Mouse (Mus musculus): ENCODE measurements at regions not wholly inside any gene's neighbourhood (a gene's known extent, or its start where the extent isn't known, plus 50 kb on each side); places are given as distances from the start of the nearest gene placed in this dataset.

DNA sequence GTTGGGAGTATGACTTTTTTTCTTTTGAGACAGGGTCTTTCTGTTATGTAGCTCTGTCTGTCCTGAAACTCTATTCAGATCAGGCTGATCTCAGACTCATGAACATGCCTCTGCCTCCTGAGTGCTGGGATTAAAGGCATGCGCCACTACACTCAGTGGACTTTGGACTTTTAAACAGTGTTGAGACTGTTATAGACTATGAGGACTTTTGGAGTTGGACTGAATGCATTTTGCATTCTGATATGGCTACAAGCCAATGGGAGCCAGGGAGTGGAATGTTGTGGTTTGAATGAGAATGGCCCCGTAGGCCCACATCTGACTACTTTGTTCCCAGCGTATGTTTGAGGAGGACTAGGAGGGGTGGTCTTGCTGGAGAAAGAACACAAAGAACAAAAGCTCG lies 165.4 kb downstream of the Sec23ip start:
- Histone ChIP-seq H3K27ac (no peak overlapping the region), H3K4me3 (no peak overlapping the region)
- no peak for DNase-seq (ENCODE audit: extremely low spot score in 1 of 2, low spot score in 2 of 2)
- intact Hi-C loops (cut with DNase I) = no loop called here
- TF ChIP-seq CTCF (IDR thresholded peaks at IDR 0.05) = no peak

DNA sequence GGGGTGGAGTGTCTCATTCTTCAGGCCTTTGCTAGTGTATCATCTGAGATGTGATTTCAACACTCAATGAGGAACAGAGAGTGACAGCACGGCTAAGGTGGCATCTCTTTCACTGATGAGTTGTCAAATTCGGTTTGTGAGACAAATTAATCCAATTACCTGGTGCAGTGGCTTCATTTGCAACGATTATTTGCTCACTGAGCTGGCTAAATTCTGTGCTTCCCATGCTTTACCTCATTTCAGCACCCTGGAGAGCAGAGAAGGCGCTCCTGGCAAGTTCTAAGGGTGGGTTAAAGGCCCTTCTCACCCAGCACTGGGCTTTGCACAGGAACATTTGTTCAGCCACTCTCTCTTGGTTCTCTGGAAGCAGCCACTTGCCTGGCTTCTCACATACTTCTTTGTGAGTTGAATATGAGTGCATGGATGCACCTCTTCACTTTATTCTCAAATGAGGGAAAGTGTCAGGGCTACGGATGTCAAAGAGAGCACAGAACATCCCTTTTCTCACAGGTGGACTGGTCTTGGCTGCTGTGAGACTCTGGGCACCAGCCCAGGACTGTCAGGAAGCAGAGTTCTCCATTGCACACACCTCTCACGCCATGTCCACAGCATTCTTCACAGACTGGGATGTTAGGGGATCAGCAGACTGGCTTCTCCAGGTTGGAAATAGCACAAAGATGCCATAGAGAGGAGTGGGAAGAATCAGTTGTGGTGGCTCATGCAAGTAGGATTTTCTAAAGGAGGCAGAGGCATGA lies 193.4 kb downstream of the Sec23ip start:
- DNase-seq (ENCODE audit: extremely low spot score in 1 of 2, low spot score in 2 of 2) = no peak
- intact Hi-C loops (cut with DNase I) = no loop called here
- no peak for TF ChIP-seq CTCF (IDR thresholded peaks at IDR 0.05)
- Histone ChIP-seq H3K27ac (no peak overlapping the region), H3K4me3 (no peak overlapping the region)

DNA sequence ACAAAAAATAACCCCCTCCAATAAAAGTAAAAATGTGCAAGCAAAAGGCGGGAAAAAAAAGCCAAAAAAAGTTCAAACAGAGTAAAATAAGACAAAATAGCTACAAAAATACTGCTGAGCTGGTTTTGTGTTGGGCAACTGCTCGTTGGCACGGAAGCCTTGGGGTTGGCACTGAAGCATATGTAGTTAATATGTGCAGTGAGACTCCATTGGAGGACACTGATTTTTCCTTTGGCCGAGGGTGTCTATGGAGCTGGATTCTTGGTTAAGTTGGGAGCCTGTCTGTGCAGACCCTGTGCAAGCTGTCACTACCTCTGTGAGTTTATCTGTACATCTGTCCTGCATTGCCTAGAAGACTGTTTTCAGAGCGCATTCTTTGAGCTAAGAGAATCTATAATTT lies 215.8 kb downstream of the Sec23ip start:
- TF ChIP-seq CTCF (IDR thresholded peaks at IDR 0.05) = no peak
- intact Hi-C loops (cut with DNase I) = no loop called here
- no peak overlapping the region for H3K4me3 ChIP-seq
- no peak for DNase-seq (ENCODE audit: extremely low spot score in 1 of 2, low spot score in 2 of 2)
- no peak overlapping the region for H3K27ac ChIP-seq

DNA sequence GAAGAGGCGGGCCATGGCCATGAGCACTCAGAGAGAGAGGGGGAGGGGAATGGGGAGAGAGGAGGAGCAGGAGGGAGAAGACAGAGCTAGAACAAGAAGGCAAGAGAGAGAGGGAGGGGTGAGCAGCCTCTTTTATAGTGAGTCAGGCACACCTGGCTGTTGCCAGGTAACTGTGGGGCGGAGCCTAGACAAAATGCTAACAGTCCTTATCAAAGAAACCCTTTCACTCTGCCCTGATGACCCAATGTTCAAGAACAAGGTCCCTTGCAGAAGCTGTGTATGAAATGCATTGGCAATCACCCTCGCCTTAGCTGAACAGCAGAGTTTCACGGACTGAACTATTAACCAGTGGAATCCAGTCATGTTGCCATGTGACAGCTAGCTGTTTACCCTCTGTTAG lies 235.2 kb downstream of the Sec23ip start:
- Histone ChIP-seq H3K4me3 (no peak overlapping the region), H3K27ac (no peak overlapping the region)
- no peak for DNase-seq (ENCODE audit: extremely low spot score in 1 of 2, low spot score in 2 of 2)
- no peak for TF ChIP-seq CTCF (IDR thresholded peaks at IDR 0.05)
- intact Hi-C loops (cut with DNase I) = loop anchor here (1.0 kb wide), 1 partner anchor 8 kb away; no protein-coding TSS in a partner anchor

DNA sequence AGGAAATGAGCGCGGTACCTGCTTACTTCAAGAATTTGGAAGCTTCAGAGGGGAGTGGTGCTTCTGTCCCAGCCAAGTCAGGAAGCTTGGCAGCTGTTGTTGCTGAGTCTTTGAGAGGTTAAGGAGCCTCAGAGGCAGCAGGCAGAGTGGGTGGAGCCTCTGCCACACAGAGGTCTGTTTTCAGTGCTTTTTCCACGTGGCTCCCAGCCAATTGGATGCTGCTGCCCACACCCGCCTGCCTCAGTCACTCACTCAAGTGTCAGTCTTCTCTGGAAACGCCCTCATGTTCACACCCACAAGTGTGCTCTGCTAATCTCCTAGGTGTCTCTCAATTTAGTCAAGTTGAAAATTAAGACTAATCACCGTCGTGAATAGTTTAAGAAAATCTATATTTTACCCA lies 236.1 kb downstream of the Sec23ip start:
- Histone ChIP-seq H3K4me3 (no peak overlapping the region), H3K27ac (no peak overlapping the region)
- intact Hi-C loops (cut with DNase I) = loop anchor here (1.0 kb wide), 1 partner anchor 9 kb away; no protein-coding TSS in a partner anchor
- no peak for TF ChIP-seq CTCF (IDR thresholded peaks at IDR 0.05)
- no peak for DNase-seq (ENCODE audit: extremely low spot score in 1 of 2, low spot score in 2 of 2)

DNA sequence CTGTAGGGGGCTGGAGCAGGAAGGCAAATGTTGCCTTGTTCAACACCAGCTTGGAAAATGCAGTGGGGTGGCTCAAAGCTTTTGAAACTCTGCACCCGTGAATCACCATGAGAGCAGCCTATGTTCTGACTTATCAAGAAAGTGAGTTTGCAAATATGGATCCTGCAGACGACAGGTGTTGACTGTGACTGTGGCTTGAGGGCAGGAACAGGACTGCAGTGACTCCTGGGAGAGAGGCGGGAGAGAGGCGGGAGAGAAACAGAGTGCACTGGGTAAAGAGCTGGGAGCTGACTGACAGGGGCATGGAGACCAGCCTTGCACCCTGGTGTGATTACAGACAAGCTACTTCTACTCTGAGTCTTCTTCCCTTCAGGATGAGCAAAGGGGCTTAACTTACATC lies 254.0 kb downstream of the Sec23ip start:
- peak in 1 of 2 experiments; percentile 1 for DNase-seq (ENCODE audit: extremely low spot score in 1 of 2, low spot score in 2 of 2)
- TF ChIP-seq CTCF (IDR thresholded peaks at IDR 0.05) = no peak
- no peak overlapping the region for H3K27ac ChIP-seq
- no peak overlapping the region for H3K4me3 ChIP-seq
- intact Hi-C loops (cut with DNase I) = no loop called here

DNA sequence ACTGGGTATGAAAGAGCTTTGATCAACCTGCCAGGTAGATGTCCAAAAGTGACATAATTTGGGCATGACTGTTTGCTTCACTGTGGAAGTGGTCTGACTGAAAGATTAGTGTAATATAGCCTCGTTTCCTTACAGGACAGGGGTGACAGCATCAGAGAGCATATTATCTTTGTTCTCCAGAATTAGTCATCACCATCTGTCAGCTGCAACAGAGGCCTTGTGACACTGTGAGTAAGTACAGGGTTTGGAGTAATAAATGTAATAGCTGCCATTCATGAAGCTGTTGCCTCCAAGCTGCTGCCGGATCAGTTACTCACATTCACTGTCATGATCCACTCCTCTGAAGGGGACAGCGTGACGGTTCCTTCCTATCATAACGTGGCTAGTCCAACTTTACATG lies 254.4 kb upstream of the Plpp4 start:
- Histone ChIP-seq H3K4me3 (no peak overlapping the region), H3K27ac (no peak overlapping the region)
- no peak for DNase-seq (ENCODE audit: extremely low spot score in 1 of 2, low spot score in 2 of 2)
- TF ChIP-seq CTCF (IDR thresholded peaks at IDR 0.05) = no peak
- intact Hi-C loops (cut with DNase I) = no loop called here

DNA sequence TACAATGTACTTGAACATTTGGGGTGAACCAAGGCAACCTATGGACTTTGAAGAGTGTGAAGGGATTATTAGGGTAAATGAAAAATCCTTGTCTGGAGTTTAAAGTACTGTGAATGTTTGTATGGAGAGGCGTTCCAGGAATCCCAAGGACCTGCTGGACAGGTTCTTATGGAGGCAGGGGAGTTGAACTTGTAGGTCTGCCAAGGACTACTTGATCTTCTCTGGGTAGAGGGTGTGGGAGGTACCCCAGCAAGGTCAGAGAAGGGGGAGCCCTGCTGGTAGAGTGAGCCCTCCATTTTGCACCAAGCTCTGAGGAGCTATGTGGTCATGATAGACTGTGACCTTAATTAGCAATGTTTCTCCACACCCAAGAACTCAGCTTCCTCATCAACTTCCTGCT lies 253.7 kb upstream of the Plpp4 start:
- H3K27ac ChIP-seq = no peak overlapping the region
- H3K4me3 ChIP-seq = no peak overlapping the region
- TF ChIP-seq CTCF (IDR thresholded peaks at IDR 0.05) = no peak
- intact Hi-C loops (cut with DNase I) = no loop called here
- DNase-seq (ENCODE audit: extremely low spot score in 1 of 2, low spot score in 2 of 2) = no peak

DNA sequence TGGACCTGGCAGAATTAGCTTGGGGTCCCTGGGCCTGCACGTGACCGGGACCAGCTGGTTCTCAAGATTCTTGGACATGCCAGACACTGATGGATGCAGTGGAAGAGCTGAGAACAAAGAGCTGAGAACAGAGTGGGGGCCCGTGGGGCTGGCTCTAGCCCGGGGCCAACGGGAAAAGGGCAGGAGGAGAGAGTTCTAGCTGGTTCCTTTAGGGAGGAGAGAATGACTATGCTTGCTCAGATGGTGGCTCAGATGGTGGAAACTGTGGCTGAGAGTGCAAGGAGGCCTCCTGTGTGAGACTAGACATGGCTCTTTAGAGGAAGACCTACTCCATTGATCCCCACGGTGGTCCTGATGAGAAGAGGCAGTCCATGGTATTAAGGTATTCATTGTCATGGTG lies 240.5 kb upstream of the Plpp4 start:
- no peak for TF ChIP-seq CTCF (IDR thresholded peaks at IDR 0.05)
- no peak overlapping the region for H3K27ac ChIP-seq
- no peak overlapping the region for H3K4me3 ChIP-seq
- intact Hi-C loops (cut with DNase I) = no loop called here
- DNase-seq (ENCODE audit: extremely low spot score in 1 of 2, low spot score in 2 of 2) = no peak

DNA sequence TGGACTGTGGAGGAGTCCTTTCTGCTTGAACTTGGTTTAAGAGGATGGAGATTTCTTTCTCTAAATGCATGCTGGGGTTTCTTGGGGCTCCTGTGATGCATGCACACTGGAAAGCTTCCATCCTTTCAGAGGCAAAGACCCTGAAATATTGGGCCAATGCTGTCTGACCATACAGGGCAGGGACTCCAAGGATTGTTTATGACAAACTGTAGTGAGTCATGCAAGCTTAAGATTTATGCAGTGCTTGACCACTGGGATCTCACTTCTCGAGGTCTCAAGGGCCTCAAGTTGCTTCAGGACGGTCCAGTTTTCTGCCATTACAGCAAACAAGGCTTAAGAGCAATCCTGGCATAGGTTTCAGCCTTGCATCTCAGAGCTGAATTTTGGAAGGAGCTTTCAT lies 229.7 kb upstream of the Plpp4 start:
- H3K4me3 ChIP-seq = no peak overlapping the region
- DNase-seq (ENCODE audit: extremely low spot score in 1 of 2, low spot score in 2 of 2) = no peak
- intact Hi-C loops (cut with DNase I) = no loop called here
- H3K27ac ChIP-seq = no peak overlapping the region
- TF ChIP-seq CTCF (IDR thresholded peaks at IDR 0.05) = no peak

DNA sequence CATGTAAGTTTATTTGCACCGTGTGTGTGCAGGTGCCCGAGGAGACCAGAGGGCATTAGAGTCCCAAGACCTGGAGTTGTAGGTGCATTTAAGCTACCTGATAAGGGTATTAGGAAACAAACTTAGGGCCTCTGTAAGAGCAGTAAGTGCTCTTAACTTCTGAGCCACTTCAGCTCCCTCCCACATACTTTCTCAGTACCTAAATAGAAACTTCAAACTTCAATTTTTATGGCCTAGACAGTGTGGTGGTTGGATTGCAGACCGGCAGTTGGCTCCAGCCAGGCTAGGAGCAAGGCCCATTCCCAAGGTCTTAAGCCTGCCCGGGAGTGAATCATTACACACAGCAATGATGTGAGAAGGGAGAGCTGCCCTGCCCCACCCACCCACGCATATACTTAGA lies 208.8 kb upstream of the Plpp4 start:
- no peak for DNase-seq (ENCODE audit: extremely low spot score in 1 of 2, low spot score in 2 of 2)
- no peak for TF ChIP-seq CTCF (IDR thresholded peaks at IDR 0.05)
- intact Hi-C loops (cut with DNase I) = no loop called here
- no peak overlapping the region for H3K4me3 ChIP-seq
- H3K27ac ChIP-seq = no peak overlapping the region

DNA sequence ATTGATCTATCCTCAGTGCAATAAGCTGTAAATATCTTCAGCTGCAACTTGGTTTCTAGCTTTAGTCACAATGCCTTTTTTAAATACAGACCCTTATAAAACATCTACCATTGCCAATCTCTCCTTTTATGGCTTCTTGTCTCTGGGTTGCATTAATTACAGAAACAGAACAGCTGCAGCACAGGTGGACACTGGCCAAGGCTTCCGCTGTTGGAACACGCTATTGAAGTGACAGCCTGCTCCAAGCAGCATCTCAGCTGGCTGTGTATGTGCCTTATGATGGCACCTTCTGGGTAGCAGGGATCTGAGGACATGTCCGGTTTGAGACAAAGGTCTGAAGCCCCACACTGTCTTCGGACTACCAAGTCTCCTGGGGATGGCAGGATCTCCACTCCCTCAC lies 207.1 kb upstream of the Plpp4 start:
- Histone ChIP-seq H3K27ac (no peak overlapping the region), H3K4me3 (no peak overlapping the region)
- intact Hi-C loops (cut with DNase I) = no loop called here
- peak in 1 of 2 experiments; percentile 23 for DNase-seq (ENCODE audit: extremely low spot score in 1 of 2, low spot score in 2 of 2)
- no peak for TF ChIP-seq CTCF (IDR thresholded peaks at IDR 0.05)

DNA sequence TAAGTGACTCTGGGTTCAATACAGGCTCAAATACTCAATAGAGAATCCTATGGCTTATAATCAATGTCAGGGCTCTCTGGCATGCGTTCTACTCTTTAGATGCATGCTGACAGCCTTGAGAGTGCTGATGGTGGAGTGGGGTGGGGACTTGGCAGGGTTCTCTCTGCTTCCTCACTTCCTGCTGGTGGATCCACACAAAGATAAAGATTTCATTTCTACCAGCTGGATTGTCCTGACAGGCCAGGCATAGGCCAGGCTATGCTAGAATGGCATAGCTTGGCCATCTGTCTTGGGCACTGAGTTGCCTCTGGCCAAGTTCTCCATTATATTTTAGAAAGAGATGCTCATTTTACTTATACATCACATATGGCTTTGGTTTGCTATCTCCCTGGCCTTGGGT lies 206.2 kb upstream of the Plpp4 start:
- no peak for TF ChIP-seq CTCF (IDR thresholded peaks at IDR 0.05)
- Histone ChIP-seq H3K4me3 (no peak overlapping the region), H3K27ac (no peak overlapping the region)
- DNase-seq (ENCODE audit: extremely low spot score in 1 of 2, low spot score in 2 of 2) = no peak
- intact Hi-C loops (cut with DNase I) = no loop called here

Measured in left cerebral cortex, adult 2 months (tissue).